Mouse (Mus musculus) hematopoietic multipotent progenitor cell, adult 10-12 weeks (in vitro differentiated cells): ENCODE measurements around the gene Tln1. TPM values are rescaled to one million over a fixed set of nuclear protein-coding genes. Genes with fewer than 3 reads are reported as not detected.

Experiments
- polyA plus RNA-seq: library from polyadenylated mRNA; stranded (reverse); fragments of >175 nt; gene quantifications from 2 replicates; pipeline ENCODE4 v1.2.3, GENCODE M21; 2012; ENCODE audit warnings: low replicate concordance

Tln1 gene
- polyA plus RNA-seq = 255 and 288 TPM in 2 replicates

DNA sequence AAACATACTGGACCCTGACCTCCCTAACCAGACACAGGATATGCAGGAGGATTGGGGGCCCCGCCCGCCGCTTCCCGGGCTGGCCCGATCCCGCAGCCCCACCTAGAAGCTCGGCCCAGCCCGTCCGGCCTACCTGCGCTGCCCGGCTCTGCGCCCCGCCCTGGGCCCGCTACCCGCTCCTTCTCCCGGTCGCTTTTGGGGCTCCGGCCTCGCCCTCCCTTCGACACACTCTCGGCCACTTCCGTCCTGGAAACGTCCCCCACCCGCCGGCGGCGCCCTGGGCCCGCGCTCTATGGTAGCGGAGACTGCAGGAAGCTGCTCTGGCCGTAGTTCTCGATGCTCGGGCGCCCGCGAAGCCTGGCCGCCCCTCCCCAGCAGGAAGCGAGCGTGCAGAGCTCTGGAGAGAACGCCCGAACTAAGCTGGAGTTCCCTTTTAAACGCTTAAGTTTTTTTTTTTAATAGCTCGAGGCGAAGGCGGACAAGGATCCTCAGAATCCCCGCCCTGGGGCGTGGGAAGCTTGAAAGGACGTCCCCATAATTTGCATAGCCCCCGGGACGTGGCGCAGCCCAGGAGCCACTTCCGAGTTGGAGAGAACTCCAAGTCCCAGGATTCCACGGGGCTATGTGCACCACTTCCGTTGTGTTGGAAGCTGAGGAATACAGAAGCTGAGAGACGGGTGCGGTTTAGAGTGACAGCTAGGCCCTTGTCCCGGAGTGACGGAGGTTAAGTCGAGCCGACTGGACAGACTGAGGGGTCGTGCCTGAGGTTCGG, at the start of gene Tln1, which contains the start of gene Creb3:
Tln1 (minus strand) TSS at position 695 of the 772 bp plus-strand sequence.
Creb3 (plus strand) TSS at position 336 of the 772 bp plus-strand sequence.

DNA sequence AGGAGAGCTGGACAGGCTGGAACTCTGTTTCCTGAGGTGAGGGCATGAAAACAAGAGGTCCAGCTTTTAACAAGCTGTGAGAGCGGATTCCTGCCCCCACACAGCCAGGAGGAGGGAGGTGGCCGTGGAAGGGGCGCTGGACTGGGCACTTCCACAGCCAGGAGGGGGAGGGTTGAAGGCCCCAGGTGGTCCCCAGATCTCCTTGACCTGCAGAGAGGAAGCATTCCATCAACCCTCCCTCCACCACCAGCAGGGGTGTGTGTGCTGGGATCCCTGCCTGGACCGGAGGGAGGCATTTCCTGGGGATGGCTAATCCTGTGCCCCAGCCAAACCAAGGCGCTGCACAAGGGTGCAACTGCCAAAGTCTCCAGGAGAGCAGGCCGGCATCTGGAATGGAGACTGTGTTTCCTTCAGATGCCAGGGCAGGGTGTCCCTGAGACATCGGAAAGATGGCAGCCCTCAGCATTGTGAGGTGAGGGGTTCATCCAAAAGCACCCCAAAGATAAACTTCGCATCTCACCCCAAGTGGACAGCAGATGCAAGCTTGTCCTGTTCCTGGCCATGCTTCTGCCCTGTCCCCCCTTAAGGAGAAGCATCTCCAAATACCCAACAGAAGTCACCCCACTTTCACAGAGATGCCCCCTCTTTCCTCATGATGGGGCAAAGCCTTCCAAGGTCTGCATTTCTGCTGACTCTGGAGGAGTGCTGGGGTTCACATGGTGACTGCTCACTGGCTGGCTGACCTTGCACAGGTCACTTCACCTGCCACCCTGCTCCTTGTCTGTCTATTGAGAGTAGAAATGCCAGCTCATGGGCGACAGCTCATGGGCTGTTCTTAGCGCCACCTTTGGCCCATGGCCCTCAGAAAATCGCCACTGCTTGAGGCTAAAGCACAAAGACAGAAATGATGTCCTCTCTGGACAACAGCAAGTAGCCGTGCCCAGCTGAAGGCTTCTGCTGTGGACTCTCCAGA, 22.2 kb upstream of the Tln1 start, which contains the start of gene Msmp:
Msmp (minus strand) TSS at position 51 of the 973 bp plus-strand sequence.

DNA sequence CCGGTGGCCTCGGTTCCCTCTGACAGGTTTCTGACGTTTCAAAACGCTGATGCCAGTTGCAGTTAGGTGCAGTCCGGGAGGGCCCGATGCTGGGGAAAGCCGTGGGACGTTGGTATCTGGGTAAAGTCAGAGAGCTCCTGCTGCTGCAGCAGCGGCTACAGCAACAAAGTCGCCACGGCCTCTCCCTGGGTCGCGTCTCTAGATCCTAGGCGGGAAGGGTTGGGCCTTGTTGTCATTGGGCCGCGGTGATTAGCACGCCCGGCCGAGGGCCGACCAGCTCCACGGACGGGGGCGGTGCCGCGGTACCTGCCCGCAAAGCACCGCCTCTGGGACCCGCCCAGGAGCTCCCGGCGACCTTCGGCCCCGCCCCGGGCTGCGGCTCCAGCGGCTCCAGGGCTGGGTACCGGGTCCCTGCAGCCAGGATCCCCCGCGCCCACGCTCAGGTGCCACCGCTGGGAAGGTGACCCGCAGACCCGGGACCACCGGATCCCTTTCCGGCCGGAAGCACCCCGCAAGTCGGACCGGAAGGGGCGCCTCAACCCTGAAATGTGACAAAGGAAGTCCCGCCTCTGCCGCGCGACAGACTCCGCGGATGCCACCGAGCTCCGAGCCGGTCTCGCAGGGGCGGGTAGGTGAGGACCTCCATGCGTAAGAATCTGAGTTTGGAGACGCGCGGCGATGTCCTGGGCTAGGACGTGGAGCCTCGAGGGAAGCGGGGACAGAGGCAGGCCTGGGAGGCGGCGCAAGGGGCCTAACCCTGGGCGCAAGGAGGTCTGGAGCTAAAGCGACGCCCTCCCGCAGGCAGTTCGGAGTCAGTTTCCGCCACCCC, 16.1 kb upstream of the Tln1 start, which contains the start of the genes Rgp1 and Gba2:
Rgp1 (plus strand) TSS at position 340 of the 829 bp plus-strand sequence.
Gba2 (minus strand) TSS at position 498 of the 829 bp plus-strand sequence.

DNA sequence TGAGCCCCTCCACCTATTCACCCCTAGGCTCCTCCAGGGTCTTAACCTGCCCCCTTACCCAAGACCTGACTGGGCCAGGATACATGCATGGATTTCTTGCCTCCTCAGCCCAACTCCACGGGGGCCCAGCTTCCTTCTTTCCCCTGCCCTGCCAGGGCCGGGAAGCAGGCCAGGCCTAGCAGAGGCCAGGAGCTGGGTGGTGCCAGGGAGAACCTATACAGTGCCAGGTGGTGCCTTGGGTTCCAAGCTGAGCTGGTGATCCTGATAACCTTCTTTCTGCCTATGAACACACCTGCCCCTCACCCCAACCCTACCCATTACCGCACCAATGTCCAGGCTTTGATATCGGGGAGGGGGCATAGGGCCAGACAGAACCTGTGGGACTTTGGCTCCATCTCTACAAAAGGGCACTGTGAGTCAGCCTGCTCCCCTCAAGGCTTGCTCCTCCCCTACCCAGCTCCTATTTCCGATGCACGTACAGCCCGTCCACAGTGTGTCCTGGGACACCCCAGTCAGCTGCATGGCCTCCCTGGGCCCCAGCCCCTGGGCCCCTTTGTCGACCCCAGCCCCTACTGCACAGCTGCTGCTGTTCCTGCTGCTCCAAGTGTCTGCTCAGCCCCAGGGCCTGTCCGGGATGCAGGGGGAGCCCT, 55.8 kb downstream of the Tln1 start, which contains the start of gene Car9:
Car9 (plus strand) TSS at position 431 of the 650 bp plus-strand sequence.

DNA sequence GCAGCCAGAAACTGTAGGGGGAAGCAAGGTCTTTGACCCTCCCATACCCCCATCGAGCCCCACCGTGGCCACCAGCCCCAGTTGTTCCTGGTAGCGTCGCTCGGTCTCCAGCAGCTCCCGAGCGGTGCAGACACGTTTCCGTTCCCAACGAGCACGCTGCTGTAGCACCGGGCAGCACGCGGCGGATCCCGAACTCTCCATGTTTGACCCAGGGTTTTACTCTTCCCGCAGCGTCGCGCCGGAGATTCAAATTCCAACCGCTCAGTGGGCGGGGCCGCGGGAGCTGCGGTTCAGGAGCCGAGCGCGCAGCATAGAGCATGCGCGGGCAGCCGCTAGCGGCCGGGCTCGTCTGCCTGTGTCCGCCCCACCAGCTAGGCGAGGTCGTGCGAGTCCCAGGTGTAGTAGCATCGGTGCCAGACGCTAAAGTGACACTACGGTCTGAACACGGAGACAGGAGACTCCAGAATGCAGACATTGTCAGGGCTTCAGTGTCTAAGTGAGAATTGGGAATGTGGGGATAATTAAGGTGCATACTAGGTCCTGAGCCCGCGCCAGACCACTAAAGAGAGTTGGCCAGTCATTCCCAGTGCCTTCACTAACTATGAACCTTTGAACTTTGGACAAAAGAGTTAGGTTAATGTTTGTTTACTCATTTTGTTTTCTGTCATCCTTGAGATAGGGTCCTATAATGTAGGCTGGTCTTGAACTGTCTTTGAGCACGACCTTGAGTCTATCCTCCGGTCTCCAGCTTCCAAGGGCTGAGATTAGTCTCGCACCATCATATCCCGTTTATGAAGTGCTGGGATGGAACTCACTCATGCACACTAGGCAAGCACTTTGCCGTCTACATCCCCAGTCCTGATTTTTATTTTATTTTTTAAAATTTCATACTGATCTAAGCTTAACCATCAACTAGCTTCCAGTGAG, 62.8 kb downstream of the Tln1 start, which contains the start of gene Arhgef39:
Arhgef39 (minus strand) TSS at position 289 of the 927 bp plus-strand sequence.

DNA sequence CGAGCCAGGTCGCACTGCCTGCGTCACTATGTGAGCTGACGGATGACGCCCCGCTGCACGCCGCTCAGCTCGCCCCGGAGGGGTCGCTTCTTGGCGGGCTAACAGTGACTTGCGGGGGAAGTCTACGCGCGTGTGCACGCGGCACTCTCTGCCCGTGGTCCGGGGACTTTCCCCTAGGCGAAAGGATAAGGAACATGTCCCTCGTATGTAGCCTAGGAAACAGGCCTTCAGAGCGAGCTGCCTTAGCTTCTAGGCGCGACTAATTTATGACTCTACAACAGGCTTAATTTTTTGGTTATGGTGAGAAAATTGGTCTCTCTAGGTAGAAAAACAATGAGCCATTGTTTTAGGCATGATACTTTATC, 69.7 kb downstream of the Tln1 start, which contains the start of gene Ccdc107:
Ccdc107 (plus strand) TSS at position 80 of the 365 bp plus-strand sequence.

DNA sequence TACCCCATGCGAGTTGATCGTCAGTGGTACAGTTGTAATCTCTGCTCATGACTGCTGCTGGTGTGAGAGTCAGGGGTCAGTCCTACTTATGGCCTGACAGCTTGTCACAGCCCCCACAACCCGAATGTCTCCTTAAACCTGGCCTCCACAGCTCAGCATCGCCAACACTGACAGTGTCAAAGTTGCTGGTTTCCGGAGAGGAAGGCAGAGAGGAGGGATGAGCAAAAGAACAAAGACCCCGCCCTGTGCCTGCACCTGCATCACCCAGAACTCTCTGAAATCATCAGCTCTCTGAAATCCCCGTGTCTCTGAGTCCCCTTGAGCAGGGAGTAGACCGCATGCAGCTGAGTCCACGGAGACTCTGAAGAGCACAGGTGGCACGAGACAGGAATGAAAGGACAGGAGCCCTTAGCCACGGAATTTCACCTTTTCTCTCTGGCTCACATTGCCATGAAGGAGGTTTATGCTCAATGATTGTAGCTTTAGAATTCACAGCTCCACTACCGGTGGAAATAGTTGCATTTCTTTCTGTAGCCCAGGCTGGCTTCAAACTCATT, 78.9 kb downstream of the Tln1 start, which contains the start of gene Sit1:
Sit1 (minus strand) TSS at position 200 of the 557 bp plus-strand sequence.

Other genes with a start within 250 kb of the Tln1 start
- 2.8 and 4.5 TPM in 2 replicates for gene Rusc2, start 180.7 kb downstream of the Tln1 start, polyA plus RNA-seq
- gene Fam166b, start 133.6 kb downstream of the Tln1 start, polyA plus RNA-seq = not detected in 2 replicates
- gene Tesk1, start 120.8 kb downstream of the Tln1 start, polyA plus RNA-seq = 138 and 197 TPM in 2 replicates
- gene Cd72, start 108.1 kb downstream of the Tln1 start, polyA plus RNA-seq = 75.3 and 370 TPM in 2 replicates
- gene Sit1, start 79.0 kb downstream of the Tln1 start, polyA plus RNA-seq = 28.2 and 68.1 TPM in 2 replicates
- 85.7 and 181 TPM in 2 replicates for gene Ccdc107, start 69.8 kb downstream of the Tln1 start, polyA plus RNA-seq
- 1.9 and 5.7 TPM in 2 replicates for gene Arhgef39, start 63.0 kb downstream of the Tln1 start, polyA plus RNA-seq
- 0.90 TPM in 1 of 2 replicates, not detected in the other for gene Car9, start 55.7 kb downstream of the Tln1 start, polyA plus RNA-seq
- gene Tpm2, start 38.9 kb downstream of the Tln1 start, polyA plus RNA-seq = 1.2 and 1.9 TPM in 2 replicates
- 4.0 and 5.4 TPM in 2 replicates for gene Creb3, start 359 bp downstream of the Tln1 start, polyA plus RNA-seq
- gene Rgp1, start 16.0 kb upstream of the Tln1 start, polyA plus RNA-seq = 21.3 and 132 TPM in 2 replicates
- gene Gba2, start 16.2 kb upstream of the Tln1 start, polyA plus RNA-seq = 19.2 and 22.4 TPM in 2 replicates
- 0.22 TPM in 1 of 2 replicates, not detected in the other for gene Msmp, start 21.8 kb upstream of the Tln1 start, polyA plus RNA-seq
- gene Npr2, start 69.2 kb upstream of the Tln1 start, polyA plus RNA-seq = 0.38 and 0.63 TPM in 2 replicates
- gene Spag8, start 90.9 kb upstream of the Tln1 start, polyA plus RNA-seq = 0.47 TPM in 1 of 2 replicates, not detected in the other
- 27.8 and 37.0 TPM in 2 replicates for gene Hint2, start 93.8 kb upstream of the Tln1 start, polyA plus RNA-seq
- gene Tmem8b, start 106.3 kb upstream of the Tln1 start, polyA plus RNA-seq = 4.0 and 9.5 TPM in 2 replicates
- gene Fam221b, start 106.5 kb upstream of the Tln1 start, polyA plus RNA-seq = 0.04 and 0.05 TPM in 2 replicates
- not detected in 2 replicates for gene Olfr70, start 138.1 kb upstream of the Tln1 start, polyA plus RNA-seq
- gene Olfr71, start 147.6 kb upstream of the Tln1 start, polyA plus RNA-seq = not detected in 2 replicates
- not detected in 2 replicates for gene Hrct1, start 164.5 kb upstream of the Tln1 start, polyA plus RNA-seq
- gene Spaar, start 167.3 kb upstream of the Tln1 start, polyA plus RNA-seq = not detected in 2 replicates
- not detected in 2 replicates for gene Olfr159, start 208.3 kb upstream of the Tln1 start, polyA plus RNA-seq